Mouse (Mus musculus) midbrain, embryonic 13.5 days (tissue): ENCODE data around the gene Tmem184c. TPM values are rescaled to one million over a fixed set of nuclear protein-coding genes. Genes with fewer than 3 reads are reported as not detected.

ENCODE experiments used
- ATAC-seq: fragments of 200-750 bp; cut with Nextera tagmentation; 2 replicates; pipeline ENCODE4 v1.8.0; 2017; ENCODE audit warnings: mild to moderate bottlenecking, moderate TSS enrichment, moderate library complexity
- H3K27ac ChIP-seq: fragments of 300-500 bp; sonication (generic); 2 replicates; pipeline ENCODE4 v1.5.1; 2015; ENCODE audit warnings: inconsistent platforms, mild to moderate bottlenecking, moderate library complexity
- H3K27me3 ChIP-seq: fragments of 300-500 bp; sonication (generic); 2 replicates; pipeline ENCODE4 v1.6.1; 2015; ENCODE audit warnings: mild to moderate bottlenecking, inconsistent platforms
- H3K36me3 ChIP-seq: fragments of 300-500 bp; sonication (generic); 2 replicates; pipeline ENCODE4 v1.6.1; 2015; ENCODE audit warnings: mild to moderate bottlenecking, inconsistent platforms
- H3K4me1 ChIP-seq: fragments of 300-500 bp; sonication (generic); replicated peaks from 2 replicates; pipeline ENCODE4 v1.6.1; 2015; ENCODE audit warnings: inconsistent platforms
- H3K4me2 ChIP-seq: fragments of 300-500 bp; sonication (generic); replicated peaks from 2 replicates; pipeline ENCODE4 v1.6.1; 2015; ENCODE audit warnings: moderate library complexity, mild to moderate bottlenecking, inconsistent platforms
- H3K4me3 ChIP-seq: fragments of 300-500 bp; sonication (generic); replicated peaks from 2 replicates; pipeline ENCODE4 v1.5.1; 2015; ENCODE audit warnings: mild to moderate bottlenecking, inconsistent platforms
- H3K9ac ChIP-seq: fragments of 300-500 bp; sonication (generic); replicated peaks from 2 replicates; pipeline ENCODE4 v1.6.1; 2015; ENCODE audit warnings: mild to moderate bottlenecking, inconsistent platforms
- H3K9me3 ChIP-seq: fragments of 300-500 bp; sonication (generic); 2 replicates; pipeline ENCODE4 v1.6.1; 2016; ENCODE audit warnings: mild to moderate bottlenecking, inconsistent platforms
- WGBS: fragments of 180-500 bp; shearing (Covaris S2); methylation state at CpG from one replicate; pipeline ENCODE4 v1.1.7; 2015; 5-methylcytosine and 5-hydroxymethylcytosine counted together
- polyA plus RNA-seq: library from polyadenylated mRNA; unstranded; fragments of >200 nt; fragmentation: Nextera tagmentation; extraction: Ambion mirVana; gene quantifications from 2 replicates; pipeline ENCODE4 v1.2.1, GENCODE M21; 2015

Gene Tmem184c
- polyA plus RNA-seq, 1 experiment from 2014 or later: 61.1 TPM

- 76% methylated on average over 2 of the region's 2 CpGs for WGBS
- H3K36me3 ChIP-seq: no peaks in the 10 kb centered on the region
- H3K9ac ChIP-seq: no peak overlapping the region
- H3K9me3 ChIP-seq: no peaks in the 10 kb centered on the region
- no peaks in the 10 kb centered on the region for H3K4me1 ChIP-seq
- no peak overlapping the region for H3K4me2 ChIP-seq
- no peak overlapping the region for H3K27ac ChIP-seq
- no peak overlapping the region for H3K4me3 ChIP-seq
- H3K27me3 ChIP-seq: no peaks in the 10 kb centered on the region
- ATAC-seq: 0 out of 2 replicates have a peak, but pooled peaks have one; percentile 27
Measured at GRCm38 (mm10) chr8:77617916-77618315, 7.4 kb upstream of the Tmem184c start.

- Histone ChIP-seq H3K27me3 (peaks cover 3% of the 10 kb centered on the region; the same call in 1 of the 2 replicates), H3K4me2 (peak overlapping the region; percentile 69), H3K27ac (no peak overlapping the region), H3K4me1 (peaks cover 16% of the 10 kb centered on the region), H3K36me3 (peaks cover 11% of the 10 kb centered on the region), H3K9ac (peak overlapping the region; percentile 81), H3K4me3 (peak overlapping the region; percentile 84), H3K9me3 (0 out of 2 replicates have a peak, but pooled peaks cover 3% of the 10 kb centered on the region)
- no peak for ATAC-seq
- whole genome bisulfite sequencing: 8% methylated on average over 7 of the region's 7 CpGs
Measured at GRCm38 (mm10) chr8:77609621-77610020, 877 bp downstream of the Tmem184c start.

- Histone ChIP-seq H3K4me1 (no peaks in the 10 kb centered on the region), H3K9me3 (no peaks in the 10 kb centered on the region), H3K9ac (no peak overlapping the region), H3K36me3 (peaks cover 31% of the 10 kb centered on the region), H3K4me3 (no peak overlapping the region), H3K4me2 (no peak overlapping the region), H3K27ac (no peak overlapping the region), H3K27me3 (no peaks in the 10 kb centered on the region)
- 86% methylated on average over 4 of the region's 4 CpGs for WGBS
- no peak for ATAC-seq
Measured at GRCm38 (mm10) chr8:77584174-77584573, 26.3 kb downstream of the Tmem184c start.

- Histone ChIP-seq H3K27me3 (no peaks in the 10 kb centered on the region), H3K27ac (no peak overlapping the region), H3K4me3 (no peak overlapping the region), H3K36me3 (peaks cover 47% of the 10 kb centered on the region), H3K4me1 (no peaks in the 10 kb centered on the region), H3K4me2 (no peak overlapping the region), H3K9me3 (no peaks in the 10 kb centered on the region), H3K9ac (no peak overlapping the region)
- 94% methylated on average over 7 of the region's 7 CpGs for WGBS
- no peak for ATAC-seq
Measured at GRCm38 (mm10) chr8:77577674-77578073, 32.8 kb downstream of the Tmem184c start.

GRCm38 (mm10) chr8:77574229-77574628 lies 36.3 kb downstream of the Tmem184c start:
- Histone ChIP-seq H3K9me3 (no peaks in the 10 kb centered on the region), H3K36me3 (peaks cover 37% of the 10 kb centered on the region), H3K4me3 (no peak overlapping the region), H3K27me3 (no peaks in the 10 kb centered on the region), H3K9ac (no peak overlapping the region), H3K27ac (no peak overlapping the region), H3K4me1 (no peaks in the 10 kb centered on the region), H3K4me2 (no peak overlapping the region)
- 91% methylated on average over 5 of the region's 5 CpGs for WGBS
- no peak for ATAC-seq

GRCm38 (mm10) chr8:77561441-77561840 lies 49.1 kb downstream of the Tmem184c start:
- Histone ChIP-seq H3K4me1 (no peaks in the 10 kb centered on the region), H3K9ac (no peak overlapping the region), H3K4me3 (no peak overlapping the region), H3K27me3 (no peaks in the 10 kb centered on the region), H3K9me3 (no peaks in the 10 kb centered on the region), H3K36me3 (peaks cover 86% of the 10 kb centered on the region), H3K27ac (no peak overlapping the region), H3K4me2 (no peak overlapping the region)
- WGBS: 96% methylated on average over 3 of the region's 3 CpGs
- no peak for ATAC-seq

GRCm38 (mm10) chr8:77552491-77552890 lies 58.0 kb downstream of the Tmem184c start:
- Histone ChIP-seq H3K9me3 (no peaks in the 10 kb centered on the region), H3K27ac (no peak overlapping the region), H3K9ac (no peak overlapping the region), H3K27me3 (no peaks in the 10 kb centered on the region), H3K36me3 (peaks cover 53% of the 10 kb centered on the region), H3K4me3 (no peak overlapping the region), H3K4me2 (no peak overlapping the region), H3K4me1 (peaks cover 31% of the 10 kb centered on the region)
- no peak for ATAC-seq
- WGBS: 96% methylated on average over 3 of the region's 3 CpGs

GRCm38 (mm10) chr8:77549881-77550580 lies 60.5 kb downstream of the Tmem184c start:
- Histone ChIP-seq H3K27me3 (no peaks in the 10 kb centered on the region), H3K4me1 (peaks cover 31% of the 10 kb centered on the region), H3K4me2 (peak overlapping the region; percentile 78), H3K27ac (no peak overlapping the region), H3K36me3 (peaks cover 34% of the 10 kb centered on the region), H3K4me3 (peak overlapping the region; percentile 71), H3K9ac (peak overlapping the region; percentile 91), H3K9me3 (no peaks in the 10 kb centered on the region)
- 24% methylated on average over 7 of the region's 7 CpGs for WGBS
- no peak for ATAC-seq

- Histone ChIP-seq H3K9ac (peak within 1 kb of the TSS; percentile 91), H3K4me3 (peak within 1 kb of the TSS; percentile 71), H3K36me3 (peaks cover 28% of the 10 kb centered on the region), H3K4me1 (peaks cover 31% of the 10 kb centered on the region), H3K4me2 (peak within 1 kb of the TSS; percentile 78), H3K9me3 (no peaks in the 10 kb centered on the region), H3K27me3 (no peaks in the 10 kb centered on the region), H3K27ac (peak within 1 kb of the TSS; percentile 86)
- 3% methylated on average over 42 of the region's 42 CpGs for WGBS
- ATAC-seq: peak; percentile 97
Measured at GRCm38 (mm10) chr8:77549121-77549706, 61.3 kb downstream of the Tmem184c start, which contains the start of gene Prmt9. Gene Prmt9, plus strand, starts transcription at chr8:77549397.

Other genes with a start within 250 kb of the Tmem184c start
- gene Arhgap10, start 92.7 kb downstream of the Tmem184c start, polyA plus RNA-seq: 3.6 and 4.7 TPM in 2 replicates
- gene Prmt9, start 61.3 kb downstream of the Tmem184c start, polyA plus RNA-seq: 23.2 and 25.7 TPM in 2 replicates
- gene Ednra, start 113.8 kb upstream of the Tmem184c start, polyA plus RNA-seq: 4.4 and 6.2 TPM in 2 replicates